Mouse (Mus musculus) liver, adult 2 months (tissue): Measurements from ENCODE around the gene Bglap2.

Source experiments
- CTCF ChIP-seq: fragments of 200-500 bp; IDR thresholded peaks from 2 replicates; pipeline ENCODE4 v1.5.1; 2011; ENCODE audit warnings: low read depth, low read length, control low read depth
- POLR2A ChIP-seq: fragments of 200-500 bp; IDR thresholded peaks from 2 replicates; pipeline ENCODE4 v1.6.1; 2011; ENCODE audit warnings: low read length, control low read depth; ENCODE audit not compliant: insufficient read depth; ENCODE audit errors: extremely low read depth

DNA sequence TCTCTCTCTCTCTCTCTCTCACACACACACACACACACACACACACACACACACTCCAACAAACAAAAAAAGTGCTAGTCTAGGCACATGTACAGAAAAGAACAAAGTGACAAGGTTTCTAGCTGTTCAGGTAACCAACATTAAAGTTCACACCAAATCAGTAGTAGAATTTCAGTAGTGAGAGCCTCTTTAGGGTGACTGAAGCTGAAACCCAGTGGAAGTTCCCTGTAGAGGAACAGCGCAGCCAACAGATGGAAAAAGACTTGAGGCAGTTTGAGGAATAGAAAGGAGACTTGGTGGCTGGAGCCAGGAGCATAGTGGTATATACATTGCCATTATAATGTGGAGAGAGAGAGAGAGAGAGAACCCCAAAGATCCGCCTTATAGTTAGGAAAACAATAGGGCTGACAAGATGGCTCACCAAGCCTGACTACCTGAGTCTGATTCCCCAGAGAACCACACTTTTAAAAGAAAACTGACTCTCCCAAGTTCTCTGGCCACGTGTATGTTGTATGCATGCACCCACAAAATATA, 43.5 kb downstream of the Bglap2 start:
- TF ChIP-seq CTCF (no peak), POLR2A (no peak)
